Mouse (Mus musculus): Measurements from ENCODE around the gene Ets1.

DNA sequence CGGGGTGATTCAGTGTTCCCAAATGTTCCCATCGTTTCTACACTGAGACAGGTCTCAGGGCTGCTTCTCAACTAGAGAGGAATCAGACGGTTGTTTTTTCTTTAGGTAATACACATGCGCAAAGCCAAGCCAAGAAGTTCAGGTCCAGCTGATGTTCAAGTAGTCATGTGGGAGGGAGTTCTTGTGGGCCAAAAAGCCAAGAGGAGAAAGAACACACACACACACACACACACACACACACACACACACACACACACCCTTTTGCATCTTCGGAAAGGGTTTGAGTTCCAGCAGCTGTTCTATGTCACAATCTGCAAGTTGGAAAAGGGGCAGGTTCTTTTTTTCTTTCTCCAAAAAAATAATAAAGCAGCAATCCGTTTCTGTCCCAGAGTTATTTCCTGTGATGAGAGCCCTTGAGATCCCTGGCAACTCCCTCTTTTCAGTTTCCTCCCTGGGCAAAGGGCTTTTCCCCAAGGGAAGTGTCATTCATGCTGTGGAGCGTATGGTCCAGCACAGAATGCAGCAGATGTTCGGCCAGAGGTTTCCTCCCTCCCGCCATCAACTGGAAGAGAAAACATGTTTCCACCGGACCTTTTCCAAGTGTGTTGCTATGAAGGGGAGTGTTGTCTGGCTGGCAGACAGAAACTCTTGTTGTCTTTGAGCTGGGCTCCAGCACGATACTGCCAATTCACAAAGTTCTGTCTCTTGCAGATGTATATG lies 10.7 kb downstream of the Ets1 start:
- TF ChIP-seq CTCF (conservative IDR thresholded peaks at IDR 0.05 in 1 of 2, IDR thresholded peaks at IDR 0.05 in 1 of 2; ENCODE audit: low read depth in 2 of 2, low read length in 2 of 2) (no peak), ZNF384 (IDR thresholded peaks at IDR 0.05; ENCODE audit: low read depth, low read length) (no peak), POLR2A (IDR thresholded peaks at IDR 0.05; ENCODE audit: low read depth, low read length) (no peak), USF1 (IDR thresholded peaks at IDR 0.05; ENCODE audit: low read depth, low read length) (no peak), MYC (IDR thresholded peaks at IDR 0.05; ENCODE audit: low read depth, low read length) (no peak), HCFC1 (IDR thresholded peaks at IDR 0.05; ENCODE audit: low read depth, low read length) (no peak), CHD1 (IDR thresholded peaks at IDR 0.05; ENCODE audit: low read depth, low read length) (no peak), ZMIZ1 (IDR thresholded peaks at IDR 0.05; ENCODE audit: low read depth, low read length) (no peak), CHD2 (IDR thresholded peaks at IDR 0.05; ENCODE audit: low read length) (no peak)

Measured in CH12.LX (cell line).